Mouse (Mus musculus) CH12.LX (cell line): Measurements from ENCODE around the gene Zeb2. TPM values are rescaled to one million over a fixed set of nuclear protein-coding genes. Genes with fewer than 3 reads are reported as not detected.
A peak's percentile ranks its signal among the peaks of the same experiment; 100 is the strongest.

Source experiments
- DNase-seq: peaks from one replicate; pipeline ENCODE4 v3.0.0-alpha.2; 2013; ENCODE audit errors: extremely low read depth
- H3K27ac ChIP-seq: 2 replicates; pipeline ENCODE4 v1.5.1; 2012; ENCODE audit warnings: low read depth, mild to moderate bottlenecking, control low read depth, moderate library complexity; ENCODE audit not compliant: insufficient read depth
- H3K27me3 ChIP-seq: replicated peaks from 2 replicates; pipeline ENCODE3; 2012; ENCODE audit warnings: inconsistent platforms
- H3K36me3 ChIP-seq, 2 experiments: replicated peaks in 1 of 2; 2 replicates each; pipeline versions ENCODE3 to v1.6.1; 2012; ENCODE audit warnings: inconsistent platforms in 1 of 2, low read length in 1 of 2, mild to moderate bottlenecking in 1 of 2, mixed read lengths in 1 of 2, moderate library complexity in 1 of 2; ENCODE audit not compliant: control insufficient read depth in 1 of 2, insufficient read depth in 1 of 2
- H3K4me1 ChIP-seq, 2 experiments: 2 replicates each; pipeline ENCODE4 v1.6.1; 2012; ENCODE audit warnings: inconsistent platforms in 1 of 2, moderate library complexity in 1 of 2; ENCODE audit not compliant: insufficient read depth in 2 of 2, control insufficient read depth in 1 of 2
- H3K4me2 ChIP-seq: 2 replicates; pipeline ENCODE4 v1.6.1; 2012; ENCODE audit warnings: low read depth, mild to moderate bottlenecking, control low read depth; ENCODE audit not compliant: poor library complexity, insufficient read depth, severe bottlenecking
- H3K4me3 ChIP-seq, 3 experiments: fragments of 150-350 bp in 1 of 3; sonication (generic) in 1 of 3; replicated peaks in 1 of 3; 2 replicates each; pipeline versions ENCODE3 to v1.5.1; 2011 to 2012; ENCODE audit warnings: low read depth in 2 of 3, low read length in 2 of 3, mild to moderate bottlenecking in 2 of 3, moderate library complexity in 2 of 3, control low read depth in 1 of 3, improper control_type of control experiment in 1 of 3, inconsistent platforms in 1 of 3, mixed read lengths in 1 of 3; ENCODE audit not compliant: poor library complexity in 1 of 3
- H3K79me2 ChIP-seq: replicated peaks from 2 replicates; pipeline ENCODE4 v1.6.1; 2012; ENCODE audit warnings: mild to moderate bottlenecking, moderate library complexity; ENCODE audit not compliant: control insufficient read depth, poor library complexity, insufficient read depth, severe bottlenecking; ENCODE audit errors: extremely low read depth
- H3K9ac ChIP-seq: 2 replicates; pipeline ENCODE4 v1.6.1; 2012; ENCODE audit warnings: low read depth, mild to moderate bottlenecking, control low read depth, moderate library complexity; ENCODE audit not compliant: insufficient read depth
- H3K9me3 ChIP-seq: replicated peaks from 2 replicates; pipeline ENCODE3; 2012; ENCODE audit warnings: low read length, inconsistent platforms, mixed read lengths
- BHLHE40 ChIP-seq: IDR thresholded peaks from 2 replicates; pipeline ENCODE4 v1.6.1; 2011; ENCODE audit warnings: mild to moderate bottlenecking, low read depth, low read length, improper control_type of control experiment
- CHD1 ChIP-seq: IDR thresholded peaks from 2 replicates; pipeline ENCODE4 v1.6.1; 2012; ENCODE audit warnings: low read depth, low read length, improper control_type of control experiment, inconsistent platforms
- CHD2 ChIP-seq: IDR thresholded peaks from 2 replicates; pipeline ENCODE4 v1.6.1; 2011; ENCODE audit warnings: low read length, improper control_type of control experiment
- E2F4 ChIP-seq: IDR thresholded peaks from 2 replicates; pipeline ENCODE4 v1.6.1; 2011; ENCODE audit warnings: low read depth, low read length, improper control_type of control experiment; ENCODE audit not compliant: insufficient replicate concordance
- ELF1 ChIP-seq: IDR thresholded peaks from 2 replicates; pipeline ENCODE4 v1.6.1; 2014; ENCODE audit warnings: low read depth, mild to moderate bottlenecking, inconsistent platforms, low read length, improper control_type of control experiment
- EP300 ChIP-seq: IDR thresholded peaks from 2 replicates; pipeline ENCODE4 v1.6.1; 2011; ENCODE audit warnings: low read length, improper control_type of control experiment
- ETS1 ChIP-seq: conservative IDR thresholded peaks from 2 replicates; pipeline ENCODE4 v1.6.1; 2012; ENCODE audit warnings: low read depth, mild to moderate bottlenecking, inconsistent platforms, low read length, improper control_type of control experiment, moderate library complexity
- IRF4 ChIP-seq: IDR thresholded peaks from 2 replicates; pipeline ENCODE4 v1.6.1; 2014; ENCODE audit warnings: low read depth, mild to moderate bottlenecking, inconsistent platforms, low read length, improper control_type of control experiment
- JUN ChIP-seq: IDR thresholded peaks from 2 replicates; pipeline ENCODE4 v1.6.1; 2011; ENCODE audit warnings: low read depth, mild to moderate bottlenecking, low read length, improper control_type of control experiment, moderate library complexity; ENCODE audit not compliant: insufficient read depth
- JUND ChIP-seq: conservative IDR thresholded peaks from 2 replicates; pipeline ENCODE4 v1.6.1; 2011; ENCODE audit warnings: low read depth, low read length, improper control_type of control experiment
- MAZ ChIP-seq: IDR thresholded peaks from 2 replicates; pipeline ENCODE4 v1.6.1; 2012; ENCODE audit warnings: low read depth, mild to moderate bottlenecking, inconsistent platforms, low read length, improper control_type of control experiment, moderate library complexity
- MXI1 ChIP-seq: IDR thresholded peaks from 2 replicates; pipeline ENCODE4 v1.6.1; 2011; ENCODE audit warnings: mild to moderate bottlenecking, low read depth, low read length, improper control_type of control experiment
- POLR2A ChIP-seq: IDR thresholded peaks from 2 replicates; pipeline ENCODE4 v1.6.1; 2011; ENCODE audit warnings: low read depth, mild to moderate bottlenecking, improper control_type of control experiment, low read length
- TBP ChIP-seq: conservative IDR thresholded peaks from 2 replicates; pipeline ENCODE4 v1.6.1; 2011; ENCODE audit warnings: low read depth, low read length, improper control_type of control experiment
- TCF12 ChIP-seq: IDR thresholded peaks from 2 replicates; pipeline ENCODE4 v1.6.1; 2014; ENCODE audit warnings: low read depth, mild to moderate bottlenecking, inconsistent platforms, low read length, improper control_type of control experiment
- USF1 ChIP-seq: IDR thresholded peaks from 2 replicates; pipeline ENCODE4 v1.6.1; 2014; ENCODE audit warnings: low read depth, mild to moderate bottlenecking, inconsistent platforms, low read length, improper control_type of control experiment
- ZKSCAN1 ChIP-seq: IDR thresholded peaks from 2 replicates; pipeline ENCODE4 v1.6.1; 2012; ENCODE audit warnings: low read depth, inconsistent platforms, low read length, improper control_type of control experiment, borderline replicate concordance
- dilution Hi-C: fragments of 300-500 bp; cut with MboI; formaldehyde crosslinking; loops from 2 replicates; pipeline ENCODE4 v1.14.3; 2020; ENCODE audit warnings: low sequenced_read_pairs; ENCODE audit not compliant: extremely low pct_unique_long_range_greater_than_20kb, extremely low pct_ligation_motif_present
- in situ Hi-C: fragments of 300-500 bp; cut with MboI; formaldehyde crosslinking; loops from 3 replicates; pipeline ENCODE4 v1.14.3; 2019; ENCODE audit warnings: low sequenced_read_pairs, low pct_ligation_motif_present, low pct_unique_long_range_greater_than_20kb, mixed read lengths
- polyA plus RNA-seq: library from polyadenylated mRNA; unstranded; fragments of >175 nt; gene quantifications from 2 replicates; pipeline ENCODE4 v1.2.1, GENCODE M21; 2012; ENCODE audit warnings: low read depth; ENCODE audit not compliant: insufficient read length
- total RNA-seq, 2 experiments: library from RNA; depleted of rRNA; stranded (reverse); fragments of 300-350 nt in 1 of 2; fragments of >200 nt in 1 of 2; gene quantifications; 2 replicates each; pipeline ENCODE4 v1.2.3; 2012 to 2014

The Zeb2 gene
- total and polyA plus RNA-seq, 3 experiments: 12.9 to 25.8 (median 20.8) TPM

DNA sequence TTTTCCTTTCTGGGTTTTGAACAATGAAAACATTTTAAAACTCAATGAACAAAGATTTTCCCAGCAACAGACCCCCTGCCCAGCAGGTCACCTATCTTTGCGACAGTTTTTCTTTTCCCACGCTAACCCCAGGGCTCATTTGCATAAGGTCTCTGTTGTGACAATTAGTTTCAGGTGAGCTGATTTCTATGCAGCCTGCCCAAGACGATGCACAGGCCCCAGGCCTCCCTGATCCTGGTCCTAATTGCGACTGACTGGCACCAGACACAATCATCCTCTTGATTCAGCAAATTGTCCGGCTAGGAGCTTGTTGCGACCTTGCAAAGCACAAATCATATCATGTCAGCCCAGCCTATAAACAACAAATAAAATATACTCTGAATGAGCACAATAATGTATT lies 44.2 kb downstream of the Zeb2 start:
- peaks cover 67% of the 10 kb centered on the region for H3K79me2 ChIP-seq
- H3K27me3 ChIP-seq: no peaks in the 10 kb centered on the region
- no peak overlapping the region for H3K9ac ChIP-seq
- no peak overlapping the region for H3K4me3 ChIP-seq
- DNase-seq: no peak
- no peak overlapping the region for H3K27ac ChIP-seq
- dilution Hi-C loops (no loop called here), in situ Hi-C loops (no loop called here)
- H3K36me3 ChIP-seq: peaks cover 19 to 70% of the 10 kb centered on the region in 2 experiments
- no peak overlapping the region for H3K4me2 ChIP-seq
- H3K9me3 ChIP-seq: no peaks in the 10 kb centered on the region
- peaks cover 5 to 61% of the 10 kb centered on the region in 2 experiments; a peak in 3 of 4 replicates for H3K4me1 ChIP-seq
- TF ChIP-seq JUND (no peak), BHLHE40 (0 out of 2 replicates have a peak, but pooled peaks have one; percentile 9)

DNA sequence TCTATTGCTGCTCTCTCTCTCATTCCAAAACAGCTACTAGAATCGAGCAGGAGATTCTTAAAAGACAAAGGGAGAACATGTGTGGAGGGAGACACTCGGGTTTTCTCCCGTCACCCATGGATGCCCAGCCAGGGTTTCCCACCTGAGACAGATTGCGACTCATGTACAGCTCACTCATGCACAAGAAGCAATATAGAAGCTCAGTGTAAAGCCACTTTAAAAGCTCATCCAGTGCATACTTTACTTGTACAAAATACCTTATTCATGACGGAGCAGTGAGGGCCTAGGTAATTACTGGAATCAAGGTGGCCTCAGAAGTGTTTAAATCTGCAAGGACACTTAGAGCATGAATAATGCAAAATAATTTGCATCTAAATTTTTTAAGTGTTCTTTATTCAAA lies 45.9 kb downstream of the Zeb2 start:
- H3K36me3 ChIP-seq: peaks cover 13 to 65% of the 10 kb centered on the region in 2 experiments
- dilution Hi-C loops: no loop called here

DNA sequence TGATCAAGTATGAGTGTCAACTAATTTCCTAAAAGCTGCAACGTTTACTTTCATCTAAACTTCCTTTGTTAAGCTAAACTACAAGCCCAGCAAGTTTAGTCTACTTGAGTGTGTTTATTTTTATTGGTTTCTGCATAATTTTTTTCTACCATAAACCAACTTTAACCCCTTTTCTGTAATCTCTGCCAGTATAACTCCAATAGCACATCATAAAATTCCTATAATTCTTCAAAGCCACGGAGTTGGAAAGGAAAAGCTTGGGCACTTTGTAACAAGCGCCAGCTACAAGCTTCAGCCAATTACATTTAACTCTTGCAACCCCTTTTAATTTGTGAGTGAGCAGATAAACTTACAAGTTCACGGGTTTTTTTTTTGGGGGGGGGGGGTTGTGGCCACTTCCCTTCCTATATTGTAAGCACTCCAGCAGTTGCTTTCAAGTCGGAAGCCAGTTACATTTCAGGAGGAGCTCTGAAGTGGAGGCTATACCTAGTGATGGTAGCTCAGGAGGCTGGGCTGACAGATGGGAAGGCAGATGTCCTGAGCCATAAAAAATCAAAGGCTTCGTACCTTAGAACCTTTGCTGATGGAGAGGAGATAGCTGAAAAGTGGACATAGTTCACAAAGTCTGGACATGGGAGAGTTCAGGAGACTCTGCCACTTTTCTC lies 46.5 kb downstream of the Zeb2 start:
- DNase-seq: no peak
- H3K9me3 ChIP-seq: no peaks in the 10 kb centered on the region
- H3K27me3 ChIP-seq: no peaks in the 10 kb centered on the region
- TF ChIP-seq CHD1: no peak
- H3K4me1 ChIP-seq: peaks cover 8 to 71% of the 10 kb centered on the region in 2 experiments; a peak in 3 of 4 replicates
- in situ Hi-C loops: no loop called here
- peaks cover 15 to 69% of the 10 kb centered on the region in 2 experiments for H3K36me3 ChIP-seq
- no peak overlapping the region for H3K4me3 ChIP-seq
- H3K79me2 ChIP-seq: peaks cover 62% of the 10 kb centered on the region
- dilution Hi-C loops: no loop called here
- H3K27ac ChIP-seq: no peak overlapping the region
- no peak overlapping the region for H3K4me2 ChIP-seq
- H3K9ac ChIP-seq: no peak overlapping the region

More for the DNA sequence above, 45.9 kb downstream of the Zeb2 start:
- H3K4me1 ChIP-seq: peaks cover 8 to 72% of the 10 kb centered on the region in 2 experiments; a peak in 3 of 4 replicates
- H3K4me2 ChIP-seq: no peak overlapping the region
- H3K9me3 ChIP-seq: no peaks in the 10 kb centered on the region
- in situ Hi-C loops: no loop called here
- TF ChIP-seq IRF4 (no peak), JUND (no peak), E2F4 (no peak), EP300 (no peak), MXI1 (no peak), TCF12 (no peak), MAZ (no peak), ETS1 (no peak), JUN (no peak), POLR2A (no peak), CHD2 (no peak), TBP (no peak), CHD1 (no peak), USF1 (no peak), ZKSCAN1 (no peak), ELF1 (no peak)
- no peak overlapping the region for H3K27ac ChIP-seq
- H3K27me3 ChIP-seq: no peaks in the 10 kb centered on the region
- peaks cover 63% of the 10 kb centered on the region for H3K79me2 ChIP-seq
- no peak for DNase-seq
- H3K4me3 ChIP-seq: no peak overlapping the region
- H3K9ac ChIP-seq: no peak overlapping the region
